Mouse (Mus musculus): Measurements from ENCODE around the gene Hist2h3c1. TPM values are rescaled to one million over a fixed set of nuclear protein-coding genes. Genes with fewer than 3 reads are reported as not detected.

The Hist2h3c1 gene
- polyA plus RNA-seq, 1 experiment from 2014 or later: not detected

GRCm38 (mm10) chr3:96247356-96248140 lies 1.1 kb downstream of the Hist2h3c1 start:
- H3K27me3 ChIP-seq (ENCODE audit: control insufficient read depth, insufficient read depth, low read length): no peaks in the 10 kb centered on the region
- H3K9ac ChIP-seq (ENCODE audit: low read length): peak overlapping the region; percentile 79
- WGBS: 2% methylated on average over 11 of the region's 11 CpGs
- ATAC-seq (ENCODE audit: insufficient number of reproducible peaks, low FRiP score, low TSS enrichment, low read depth) (no peak), DNase-seq (ENCODE audit: low spot score) (peak; percentile 56)
- peak overlapping the region; percentile 45 for H3K4me3 ChIP-seq (ENCODE audit: low read depth, low read length)
- H3K27ac ChIP-seq (replicated peaks; ENCODE audit: low read depth, low read length): peak overlapping the region; percentile 75
- H3K4me2 ChIP-seq (ENCODE audit: low read depth, severe bottlenecking): peak overlapping the region; percentile 40
- H3K9me3 ChIP-seq (ENCODE audit: control insufficient read depth, low read length): no peaks in the 10 kb centered on the region
- peaks cover 29% of the 10 kb centered on the region for H3K4me1 ChIP-seq (ENCODE audit: control insufficient read depth, insufficient read depth, low read length)
- no peaks in the 10 kb centered on the region for H3K36me3 ChIP-seq (ENCODE audit: control insufficient read depth, insufficient read depth, low read length)

- Histone ChIP-seq H3K27me3 (ENCODE audit: control insufficient read depth, insufficient read depth, low read length) (no peaks in the 10 kb centered on the region), H3K4me2 (ENCODE audit: low read depth, severe bottlenecking) (peak overlapping the region; percentile 40; the same call in 1 of the 2 replicates), H3K9ac (ENCODE audit: low read length) (peak overlapping the region; percentile 18; the same call in 1 of the 2 replicates), H3K4me1 (ENCODE audit: control insufficient read depth, insufficient read depth, low read length) (peaks cover 25% of the 10 kb centered on the region), H3K9me3 (ENCODE audit: control insufficient read depth, low read length) (no peaks in the 10 kb centered on the region), H3K36me3 (ENCODE audit: control insufficient read depth, insufficient read depth, low read length) (no peaks in the 10 kb centered on the region), H3K27ac (replicated peaks; ENCODE audit: low read depth, low read length) (peak overlapping the region; percentile 10; the same call in 1 of the 2 replicates), H3K4me3 (ENCODE audit: low read depth, low read length) (peak overlapping the region; percentile 45)
- WGBS: 41% methylated on average over 6 of the region's 6 CpGs
- no peak for ATAC-seq (ENCODE audit: insufficient number of reproducible peaks, low FRiP score, low TSS enrichment, low read depth)
- no peak for DNase-seq (ENCODE audit: low spot score)
Measured at GRCm38 (mm10) chr3:96248141-96249033, 1.9 kb downstream of the Hist2h3c1 start.

- Histone ChIP-seq H3K9me3 (ENCODE audit: control insufficient read depth, low read length) (no peaks in the 10 kb centered on the region), H3K4me3 (ENCODE audit: low read depth, low read length) (0 out of 2 replicates have a peak overlapping the region, but pooled peaks have one; percentile 0), H3K27me3 (ENCODE audit: control insufficient read depth, insufficient read depth, low read length) (no peaks in the 10 kb centered on the region), H3K4me1 (ENCODE audit: control insufficient read depth, insufficient read depth, low read length) (peaks cover 18% of the 10 kb centered on the region), H3K9ac (ENCODE audit: low read length) (peak overlapping the region; percentile 18; the same call in 1 of the 2 replicates), H3K36me3 (ENCODE audit: control insufficient read depth, insufficient read depth, low read length) (no peaks in the 10 kb centered on the region), H3K4me2 (ENCODE audit: low read depth, severe bottlenecking) (peak overlapping the region; percentile 40; the same call in 1 of the 2 replicates), H3K27ac (replicated peaks; ENCODE audit: low read depth, low read length) (peak overlapping the region; percentile 10; the same call in 1 of the 2 replicates)
- WGBS: 42% methylated on average over 4 of the region's 4 CpGs
- DNase-seq (ENCODE audit: low spot score) (no peak), ATAC-seq (ENCODE audit: insufficient number of reproducible peaks, low FRiP score, low TSS enrichment, low read depth) (no peak)
Measured at GRCm38 (mm10) chr3:96249034-96249345, 2.5 kb downstream of the Hist2h3c1 start.

GRCm38 (mm10) chr3:96250890-96251289 lies 4.4 kb downstream of the Hist2h3c1 start:
- no peaks in the 10 kb centered on the region for H3K36me3 ChIP-seq (ENCODE audit: control insufficient read depth, insufficient read depth, low read length)
- H3K27ac ChIP-seq (replicated peaks; ENCODE audit: low read depth, low read length): no peak overlapping the region
- no peaks in the 10 kb centered on the region for H3K9me3 ChIP-seq (ENCODE audit: control insufficient read depth, low read length)
- 17% methylated on average over 3 of the region's 3 CpGs for WGBS
- no peak overlapping the region for H3K4me3 ChIP-seq (ENCODE audit: low read depth, low read length)
- H3K27me3 ChIP-seq (ENCODE audit: control insufficient read depth, insufficient read depth, low read length): no peaks in the 10 kb centered on the region
- H3K4me2 ChIP-seq (ENCODE audit: low read depth, severe bottlenecking): no peak overlapping the region
- no peak for ATAC-seq (ENCODE audit: insufficient number of reproducible peaks, low FRiP score, low TSS enrichment, low read depth)
- peaks cover 16% of the 10 kb centered on the region for H3K4me1 ChIP-seq (ENCODE audit: control insufficient read depth, insufficient read depth, low read length)
- DNase-seq (ENCODE audit: low spot score): peak; percentile 55
- no peak overlapping the region for H3K9ac ChIP-seq (ENCODE audit: low read length)

- Histone ChIP-seq H3K36me3 (ENCODE audit: control insufficient read depth, insufficient read depth, low read length) (no peaks in the 10 kb centered on the region), H3K27ac (replicated peaks; ENCODE audit: low read depth, low read length) (no peak overlapping the region), H3K9me3 (ENCODE audit: control insufficient read depth, low read length) (no peaks in the 10 kb centered on the region), H3K4me1 (ENCODE audit: control insufficient read depth, insufficient read depth, low read length) (peaks cover 16% of the 10 kb centered on the region), H3K27me3 (ENCODE audit: control insufficient read depth, insufficient read depth, low read length) (no peaks in the 10 kb centered on the region), H3K4me2 (ENCODE audit: low read depth, severe bottlenecking) (no peak overlapping the region), H3K4me3 (ENCODE audit: low read depth, low read length) (no peak overlapping the region), H3K9ac (ENCODE audit: low read length) (no peak overlapping the region)
- WGBS: 80% methylated on average over 3 of the region's 3 CpGs
- no peak for ATAC-seq (ENCODE audit: insufficient number of reproducible peaks, low FRiP score, low TSS enrichment, low read depth)
- no peak for DNase-seq (ENCODE audit: low spot score)
Measured at GRCm38 (mm10) chr3:96251787-96252186, 5.3 kb downstream of the Hist2h3c1 start.

- H3K9me3 ChIP-seq (ENCODE audit: control insufficient read depth, low read length): no peaks in the 10 kb centered on the region
- ATAC-seq (ENCODE audit: insufficient number of reproducible peaks, low FRiP score, low TSS enrichment, low read depth) (no peak), DNase-seq (ENCODE audit: low spot score) (no peak)
- H3K36me3 ChIP-seq (ENCODE audit: control insufficient read depth, insufficient read depth, low read length): no peaks in the 10 kb centered on the region
- H3K4me1 ChIP-seq (ENCODE audit: control insufficient read depth, insufficient read depth, low read length): peaks cover 10% of the 10 kb centered on the region
- 41% methylated on average over 10 of the region's 10 CpGs for WGBS
- no peak overlapping the region for H3K27ac ChIP-seq (replicated peaks; ENCODE audit: low read depth, low read length)
- no peak overlapping the region for H3K4me2 ChIP-seq (ENCODE audit: low read depth, severe bottlenecking)
- no peak overlapping the region for H3K4me3 ChIP-seq (ENCODE audit: low read depth, low read length)
- no peaks in the 10 kb centered on the region for H3K27me3 ChIP-seq (ENCODE audit: control insufficient read depth, insufficient read depth, low read length)
- H3K9ac ChIP-seq (ENCODE audit: low read length): no peak overlapping the region
Measured at GRCm38 (mm10) chr3:96254683-96255355, 8.3 kb downstream of the Hist2h3c1 start.

- H3K27me3 ChIP-seq (ENCODE audit: control insufficient read depth, insufficient read depth, low read length): no peaks in the 10 kb centered on the region
- H3K36me3 ChIP-seq (ENCODE audit: control insufficient read depth, insufficient read depth, low read length): no peaks in the 10 kb centered on the region
- no peak overlapping the region for H3K4me3 ChIP-seq (ENCODE audit: low read depth, low read length)
- ATAC-seq (ENCODE audit: insufficient number of reproducible peaks, low FRiP score, low TSS enrichment, low read depth): no peak
- H3K9ac ChIP-seq (ENCODE audit: low read length): no peak overlapping the region
- H3K4me1 ChIP-seq (ENCODE audit: control insufficient read depth, insufficient read depth, low read length): peaks cover 2% of the 10 kb centered on the region; the same call in 1 of the 2 replicates
- H3K9me3 ChIP-seq (ENCODE audit: control insufficient read depth, low read length): no peaks in the 10 kb centered on the region
- no peak overlapping the region for H3K27ac ChIP-seq (replicated peaks; ENCODE audit: low read depth, low read length)
- no peak for DNase-seq (ENCODE audit: low spot score)
- 80% methylated on average over 5 of the region's 5 CpGs for WGBS
- no peak overlapping the region for H3K4me2 ChIP-seq (ENCODE audit: low read depth, severe bottlenecking)
Measured at GRCm38 (mm10) chr3:96255926-96256593, 9.6 kb downstream of the Hist2h3c1 start.
